Mouse (Mus musculus): ENCODE results near the gene Aatf.
"Not testable (repeated sequence)": the region's sequence is repeated elsewhere in the genome, so short reads cannot be mapped to it uniquely, and the experiment has no call there.

Gene Aatf

GRCm38 (mm10) chr11:84430336-84430735, 83.0 kb downstream of the Aatf start:
- no peak for DNase-seq

DNA sequence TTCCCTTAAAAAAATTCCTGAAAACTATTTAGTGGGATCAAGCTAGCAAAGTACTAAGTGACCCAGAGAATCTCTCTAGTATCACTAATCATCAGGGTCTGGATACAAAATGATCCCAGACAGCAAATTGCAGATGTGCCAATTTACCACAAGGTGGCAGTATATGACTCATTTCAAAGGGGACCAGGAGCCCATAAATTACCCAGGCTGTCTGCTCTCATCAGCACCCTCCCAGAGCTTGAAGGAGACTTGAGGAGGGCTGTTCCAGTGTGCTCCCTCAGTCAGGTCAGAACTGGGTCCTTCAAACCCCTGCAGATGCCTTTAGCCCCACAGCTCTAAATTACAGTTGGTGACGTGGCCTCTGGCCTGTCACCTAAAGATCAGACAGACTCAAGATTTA, 83.7 kb downstream of the Aatf start:
- DNase-seq: peak; percentile 24

DNA sequence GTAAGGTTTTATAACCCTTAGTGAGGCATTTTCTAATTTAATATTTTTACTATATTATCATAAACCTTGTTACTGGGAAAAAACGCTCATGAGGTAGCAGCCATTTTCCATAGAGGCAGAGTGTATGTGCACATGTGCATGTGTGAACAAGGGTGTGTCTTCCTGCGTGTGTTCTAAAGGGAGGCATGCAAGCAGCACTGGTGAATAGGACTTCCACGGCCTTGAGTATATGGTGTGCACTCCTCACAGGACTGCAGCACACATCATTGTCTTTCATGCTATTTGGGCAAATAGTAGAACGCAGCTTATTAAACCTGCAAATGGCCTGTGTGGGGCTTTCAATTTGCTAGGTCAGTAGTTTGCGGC, 86.7 kb downstream of the Aatf start:
- DNase-seq: no peak

DNA sequence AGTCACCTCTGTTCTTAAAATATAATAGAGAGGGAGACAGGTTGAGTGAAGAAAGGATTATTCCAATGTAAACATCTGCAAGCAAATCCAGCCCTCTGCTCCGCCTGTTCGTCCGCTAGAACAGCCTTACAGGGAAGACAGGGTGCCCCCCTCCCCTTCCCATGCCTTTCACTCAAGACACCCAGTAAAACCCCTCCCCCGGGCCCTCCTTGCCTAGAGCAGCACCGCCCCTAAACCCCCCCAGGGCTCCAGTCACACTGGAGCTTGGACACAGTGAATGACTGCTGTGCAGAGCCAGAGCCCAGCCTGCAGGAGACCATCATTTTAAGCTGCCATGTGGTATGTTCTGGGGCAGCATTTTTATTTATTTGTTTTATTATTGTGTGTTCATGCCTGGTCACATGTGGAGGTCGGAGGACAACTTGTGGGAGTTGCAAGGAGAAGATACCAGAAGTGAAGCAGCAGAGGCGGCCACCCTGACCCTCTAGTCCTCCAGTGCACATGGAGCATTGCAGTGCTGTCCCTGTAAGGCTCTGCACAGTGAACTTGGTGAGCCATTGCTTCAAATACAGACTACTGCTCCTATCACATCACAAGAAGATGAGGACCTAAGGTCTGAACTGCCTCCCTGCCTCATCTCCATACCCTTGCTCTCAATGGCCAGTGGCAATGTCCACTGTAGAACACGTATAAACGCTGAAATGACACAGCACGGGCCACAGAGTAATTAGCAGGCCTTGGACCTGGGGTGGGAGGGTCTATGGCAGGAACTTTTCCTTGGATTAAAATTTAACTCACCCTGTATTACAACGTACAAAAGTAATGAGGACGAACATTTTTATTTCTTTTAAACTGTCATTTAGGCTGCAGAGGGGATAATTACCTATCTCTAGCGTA, 87.3 kb downstream of the Aatf start:
- no peak for DNase-seq

- DNase-seq: no peak
Observed at GRCm38 (mm10) chr11:84420779-84421178, 92.5 kb downstream of the Aatf start.

- no peak for DNase-seq
Observed at GRCm38 (mm10) chr11:84413111-84413510, 100.2 kb downstream of the Aatf start.

DNA sequence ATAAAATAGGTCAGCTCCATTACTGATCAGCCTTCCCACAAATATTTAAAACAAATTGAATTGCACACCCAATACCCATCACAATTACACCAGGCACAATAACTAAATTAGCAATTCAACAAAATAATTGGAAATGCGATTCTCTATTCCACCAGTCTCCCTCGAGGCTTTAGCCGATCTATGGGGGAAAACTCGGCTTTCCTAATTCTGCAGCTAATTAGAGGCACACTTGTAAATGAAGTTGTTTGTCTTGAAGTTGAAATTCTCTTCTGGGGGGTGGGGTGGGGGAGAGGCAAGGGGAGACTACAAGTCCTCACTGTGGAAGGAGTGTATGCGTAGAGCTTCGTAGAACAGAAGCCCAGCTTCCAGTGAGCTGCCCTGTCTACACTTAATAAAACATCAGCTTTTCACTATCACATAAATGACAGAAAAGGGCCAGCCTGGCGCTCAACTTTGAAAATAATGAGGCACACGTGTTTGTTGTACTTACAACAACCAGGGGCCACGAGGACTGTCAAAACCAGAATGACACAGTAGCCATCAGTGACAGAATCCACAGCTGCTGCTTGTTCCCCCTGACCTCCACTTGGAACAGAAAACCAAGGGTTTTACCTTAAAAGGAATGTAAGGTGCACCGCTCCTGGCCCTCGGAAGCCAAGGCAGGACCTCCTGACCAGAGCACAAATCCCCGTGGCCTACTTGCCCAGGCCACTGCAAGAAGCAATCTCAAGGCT, 101.0 kb downstream of the Aatf start:
- DNase-seq: no peak

- DNase-seq: no peak
Observed at GRCm38 (mm10) chr11:84411642-84412018, 101.7 kb downstream of the Aatf start.

DNA sequence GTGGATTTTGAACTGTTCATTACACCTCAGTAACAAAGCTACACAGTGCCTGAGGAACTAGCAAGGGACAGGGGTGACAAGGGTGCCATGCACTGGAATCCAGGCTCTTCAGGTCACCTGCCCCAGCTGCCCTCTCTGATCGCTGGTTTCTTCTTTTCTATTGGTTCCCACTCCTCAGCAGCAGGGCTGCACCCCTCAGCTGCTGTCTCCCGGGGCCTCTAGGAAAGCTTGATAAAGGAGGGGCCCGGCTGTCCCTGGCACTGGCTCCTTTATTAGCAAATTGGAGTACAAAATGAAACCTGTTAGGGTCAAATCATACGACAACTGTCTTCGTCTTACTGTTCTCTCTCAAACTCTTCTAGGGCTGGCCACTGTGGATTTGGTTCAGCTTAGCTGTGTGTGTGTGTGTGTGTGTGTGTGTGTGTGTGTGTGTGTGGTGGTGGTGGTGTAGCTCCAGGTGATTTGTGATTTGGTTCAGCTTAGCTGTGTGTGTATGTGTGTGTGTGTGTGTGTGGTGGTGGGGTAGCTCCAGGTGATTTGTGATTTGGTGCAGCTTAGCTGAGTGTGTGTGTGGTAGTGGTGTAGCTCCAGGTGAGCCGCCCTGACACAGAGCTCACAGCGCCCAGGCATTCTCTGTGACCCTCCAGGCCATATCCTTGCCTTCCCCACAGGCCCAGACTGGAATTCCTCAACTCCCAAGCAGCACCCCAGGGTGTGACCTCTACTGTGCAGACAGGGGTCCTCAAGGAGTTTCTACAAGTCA, 102.3 kb downstream of the Aatf start:
- no peak for DNase-seq

GRCm38 (mm10) chr11:84410383-84410782, 102.9 kb downstream of the Aatf start:
- DNase-seq: no peak

- DNase-seq: no peak
Observed at GRCm38 (mm10) chr11:84406733-84407132, 106.6 kb downstream of the Aatf start.

DNA sequence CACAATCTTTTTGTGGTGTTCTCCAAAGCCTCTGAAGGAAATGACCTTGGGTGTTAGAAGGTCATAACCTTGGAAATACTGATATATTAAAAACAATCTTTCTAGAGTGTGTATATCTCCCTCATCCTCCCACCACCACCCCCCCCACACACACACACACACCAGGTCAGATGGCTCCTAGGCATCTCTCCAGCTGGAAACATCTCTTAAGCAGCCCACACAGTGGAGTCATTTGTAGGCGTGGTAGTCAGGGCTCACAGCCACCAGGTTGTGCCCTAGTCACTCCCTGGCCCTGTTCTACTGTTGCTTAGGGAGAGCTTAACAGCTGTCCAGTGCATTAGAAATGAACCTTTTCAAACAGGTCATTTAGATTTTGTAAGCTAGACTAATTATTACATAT, 118.3 kb downstream of the Aatf start:
- peak; percentile 2 for DNase-seq

- DNase-seq: no peak
Observed at GRCm38 (mm10) chr11:84393571-84393970, 119.8 kb downstream of the Aatf start.

GRCm38 (mm10) chr11:84392066-84392465, 121.3 kb downstream of the Aatf start:
- not testable (repeated sequence) for DNase-seq

- no peak for DNase-seq
Observed at GRCm38 (mm10) chr11:84391126-84391525, 122.2 kb downstream of the Aatf start.

GRCm38 (mm10) chr11:84389332-84389731, 124.0 kb downstream of the Aatf start:
- DNase-seq: peak; percentile 28

GRCm38 (mm10) chr11:84383891-84384290, 129.4 kb downstream of the Aatf start:
- DNase-seq: no peak

- no peak for DNase-seq
Observed at GRCm38 (mm10) chr11:84382450-84382849, 130.9 kb downstream of the Aatf start.

DNA sequence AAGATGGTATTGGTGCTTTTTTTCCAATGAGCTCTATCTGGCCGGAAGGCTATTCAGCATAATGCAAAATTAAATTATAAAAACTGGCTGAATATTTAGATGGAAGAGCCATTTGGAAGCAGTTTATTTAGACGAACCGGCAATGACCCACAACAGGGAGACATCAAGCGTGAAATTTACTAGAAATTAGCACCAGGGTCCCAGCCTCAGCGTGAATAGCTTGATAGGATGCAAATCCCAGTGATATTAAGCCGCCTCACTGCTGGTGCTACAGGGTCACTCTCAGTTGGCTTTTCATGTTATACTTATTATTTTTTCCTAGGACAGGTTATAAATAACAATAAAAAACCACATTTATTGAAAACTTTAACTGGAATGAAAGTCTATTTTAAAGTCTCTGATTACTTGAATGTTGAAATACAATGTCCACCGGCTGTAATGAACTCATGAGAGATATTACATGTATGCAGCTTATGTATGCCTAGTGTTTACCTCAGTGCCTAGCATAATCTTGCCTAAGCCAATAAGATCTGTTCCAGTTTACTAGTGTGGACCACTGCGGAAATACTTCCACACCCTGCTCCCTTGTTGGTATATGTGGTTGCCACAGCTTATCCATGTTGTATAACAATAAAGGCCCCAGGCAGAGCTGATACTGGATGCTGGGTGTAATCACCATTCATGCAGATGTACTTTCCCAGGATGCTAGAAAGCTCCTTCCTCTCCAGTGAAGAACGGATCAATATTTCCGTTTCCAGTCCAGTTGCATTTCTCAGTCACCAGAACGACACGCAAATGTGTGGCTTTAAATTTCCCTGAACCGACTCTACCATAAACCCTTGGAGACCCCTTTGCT, 136.6 kb downstream of the Aatf start:
- no peak for DNase-seq

DNA sequence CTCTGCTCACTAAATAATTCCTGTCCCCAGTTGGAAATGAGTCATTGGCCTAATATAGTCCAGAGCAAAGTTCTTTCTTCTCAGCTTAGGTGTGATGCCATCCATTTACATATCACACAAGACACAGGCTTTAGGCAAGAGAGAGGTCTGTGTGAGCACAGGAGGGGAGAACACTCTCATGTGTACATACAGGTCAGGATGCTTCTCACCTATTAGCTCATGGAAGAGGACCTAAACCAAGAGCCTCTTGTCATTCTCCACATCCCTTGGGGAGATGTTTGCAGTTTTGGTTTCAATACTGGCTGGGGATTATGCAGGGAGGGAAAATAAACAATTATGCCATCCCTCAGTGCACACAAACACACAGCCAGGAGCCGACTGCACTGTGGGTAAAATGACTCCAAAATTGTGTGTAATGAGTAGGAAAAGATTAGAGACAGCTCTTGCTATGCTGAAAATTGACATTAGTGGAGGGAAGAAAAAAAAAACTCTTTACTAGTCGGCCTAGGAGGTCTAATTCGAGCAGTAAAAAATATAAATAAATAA, 137.3 kb downstream of the Aatf start:
- no peak for DNase-seq

- DNase-seq: no peak
Observed at GRCm38 (mm10) chr11:84373122-84373521, 140.2 kb downstream of the Aatf start.
